Mouse (Mus musculus): ENCODE results near the gene Kyat3.

Kyat3 gene

DNA sequence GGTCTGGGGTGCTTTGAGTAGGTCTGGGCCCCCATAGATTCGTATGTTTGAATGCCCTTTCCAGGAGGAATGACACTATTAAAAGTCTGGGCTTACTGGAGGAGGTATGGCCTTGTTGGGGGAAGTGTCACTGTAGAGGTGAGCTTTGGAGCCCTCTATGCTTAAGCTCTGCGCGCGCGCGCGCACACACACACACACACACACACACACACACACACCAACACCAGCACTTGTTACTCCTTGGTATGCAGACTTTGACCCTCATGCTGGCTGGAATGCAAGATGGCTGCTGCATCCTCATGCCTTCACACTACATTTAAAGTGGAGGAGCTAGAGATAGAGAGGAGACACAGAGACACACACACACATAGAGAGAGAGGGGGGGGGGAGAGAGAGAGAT lies 46.8 kb downstream of the Kyat3 start:
- DNase-seq (ENCODE audit: low spot score) = no peak

DNA sequence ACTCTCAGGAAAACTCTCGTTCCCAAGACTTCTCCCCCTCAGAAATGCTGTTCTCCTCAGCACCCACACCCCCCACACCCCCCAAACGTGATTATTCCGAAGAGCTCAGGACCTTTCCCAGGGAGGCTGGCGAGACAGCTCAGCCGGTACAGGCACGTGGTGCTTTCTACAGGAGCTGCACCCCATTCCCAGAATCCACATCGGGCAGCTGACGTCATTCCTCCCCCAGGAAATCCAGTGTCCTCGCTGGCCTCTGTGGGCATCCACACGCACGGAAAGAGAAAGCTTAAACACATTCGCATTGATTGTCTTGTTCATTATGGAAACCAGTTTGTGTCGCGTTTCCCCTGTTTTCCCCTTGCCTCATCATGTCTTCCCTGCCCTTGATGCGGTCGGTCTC lies 48.3 kb downstream of the Kyat3 start:
- DNase-seq (ENCODE audit: low spot score) = no peak

GRCm38 (mm10) chr3:142755132-142755867 lies 54.4 kb downstream of the Kyat3 start:
- no peak for DNase-seq (ENCODE audit: low spot score)

GRCm38 (mm10) chr3:142757841-142758240 lies 57.0 kb downstream of the Kyat3 start:
- DNase-seq (ENCODE audit: low spot score) = no peak

- DNase-seq (ENCODE audit: low spot score) = no peak
Measured at GRCm38 (mm10) chr3:142758593-142758992, 57.7 kb downstream of the Kyat3 start.

- no peak for DNase-seq (ENCODE audit: low spot score)
Measured at GRCm38 (mm10) chr3:142760356-142760755, 59.5 kb downstream of the Kyat3 start.

DNA sequence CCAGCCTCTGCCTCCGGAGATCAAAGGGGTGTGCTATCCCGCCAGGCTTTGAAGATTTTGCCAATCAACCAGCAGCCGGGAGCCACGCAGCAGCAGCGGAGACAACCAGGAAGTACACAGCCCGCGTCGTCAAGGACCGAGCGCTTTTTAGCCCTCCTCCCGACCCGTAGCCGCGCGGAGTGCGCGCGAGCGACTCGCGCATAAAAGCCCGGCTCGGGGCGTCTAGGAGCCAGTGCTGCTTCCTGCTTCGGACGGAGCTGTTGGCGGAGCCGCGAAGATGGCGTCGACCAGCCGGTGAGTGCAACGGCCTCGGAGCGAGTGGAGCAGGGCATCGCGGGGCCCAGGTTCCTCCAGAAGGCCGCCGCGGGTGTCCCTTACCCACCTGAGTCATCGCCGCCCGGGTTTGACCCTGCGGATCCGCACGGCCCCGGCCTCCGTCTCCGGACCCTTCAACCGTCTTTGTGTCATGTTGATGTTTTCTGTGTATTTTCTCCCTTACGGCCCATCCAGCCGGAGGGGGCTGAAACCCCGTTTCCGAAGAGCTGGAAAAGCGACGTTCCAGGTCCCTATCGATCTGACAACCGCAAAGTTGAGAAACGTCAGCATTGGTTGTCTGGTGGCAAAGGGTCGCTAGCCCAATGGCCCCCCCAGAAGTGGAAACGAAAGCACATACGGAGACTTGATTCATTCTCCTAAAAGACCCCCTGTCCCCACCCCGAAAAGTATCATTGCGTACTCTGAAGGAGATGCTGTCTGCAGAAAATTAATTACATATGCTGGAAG lies 64.3 kb downstream of the Kyat3 start, which contains the start of gene Gtf2b:
Gene Gtf2b, plus strand, starts transcription at position 51 of the 783 bp plus-strand sequence.
- peak; percentile 92 for DNase-seq (ENCODE audit: low spot score)

- DNase-seq (ENCODE audit: low spot score) = no peak
Measured at GRCm38 (mm10) chr3:142765778-142766165, 64.9 kb downstream of the Kyat3 start.

- no peak for DNase-seq (ENCODE audit: low spot score)
Measured at GRCm38 (mm10) chr3:142768498-142768897, 67.6 kb downstream of the Kyat3 start.

DNA sequence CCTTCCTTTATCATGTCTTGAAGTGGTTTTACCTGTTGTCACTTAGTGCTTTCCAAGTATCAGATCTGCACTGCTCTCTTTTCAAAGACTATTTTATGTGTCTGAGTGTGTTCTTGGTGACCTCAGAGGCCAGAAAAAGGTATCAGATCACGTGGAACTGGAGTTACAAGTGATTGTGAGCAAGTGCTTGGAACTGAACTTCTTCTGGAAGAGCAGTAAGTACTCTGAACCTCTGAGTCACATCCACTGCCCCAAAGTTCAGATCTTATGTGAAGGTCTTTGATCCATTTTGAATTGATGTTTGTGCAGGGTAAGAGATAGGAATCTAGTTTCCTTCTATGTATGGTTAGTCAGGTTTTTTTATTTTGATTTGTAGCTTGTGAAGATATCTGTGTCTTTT lies 69.7 kb downstream of the Kyat3 start:
- no peak for DNase-seq (ENCODE audit: low spot score)

- DNase-seq (ENCODE audit: low spot score) = no peak
Measured at GRCm38 (mm10) chr3:142773538-142774191, 72.8 kb downstream of the Kyat3 start.

DNA sequence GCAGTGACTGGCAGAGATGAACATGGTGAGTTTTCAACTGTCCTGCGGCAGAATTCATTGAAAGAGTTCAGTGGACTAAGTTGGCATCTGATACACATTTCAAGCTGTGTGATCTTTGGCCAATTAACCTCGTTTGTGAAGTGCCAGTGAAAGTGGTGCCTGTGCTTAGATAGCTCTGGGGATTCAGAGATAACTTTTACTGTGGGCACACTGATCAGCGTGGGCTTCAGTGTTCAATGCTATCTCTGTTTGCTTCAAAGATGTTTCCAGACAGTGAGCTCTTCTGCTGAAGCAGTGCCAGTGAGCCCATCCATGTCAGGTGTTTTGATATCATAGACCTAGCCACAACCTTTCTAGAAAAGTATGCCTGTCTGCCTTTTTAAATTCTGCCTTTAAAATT lies 76.4 kb downstream of the Kyat3 start:
- DNase-seq (ENCODE audit: low spot score) = no peak

- no peak for DNase-seq (ENCODE audit: low spot score)
Measured at GRCm38 (mm10) chr3:142786423-142787072, 85.7 kb downstream of the Kyat3 start.

- no peak for DNase-seq (ENCODE audit: low spot score)
Measured at GRCm38 (mm10) chr3:142795587-142795986, 94.7 kb downstream of the Kyat3 start.
